Mouse (Mus musculus) gastrocnemius, postnatal 36 days (tissue): Measurements from ENCODE around the gene Dydc2. TPM values are rescaled to one million over a fixed set of nuclear protein-coding genes. Genes with fewer than 3 reads are reported as not detected.

Experiments used
- DNase-seq, 2 experiments: peaks; one replicate each; pipeline ENCODE4 v3.0.0; 2022
- intact Hi-C: fragments of 180-260 bp; cut with DNase I; formaldehyde crosslinking; loops from one replicate; pipeline ENCODE4 v1.15.1; 2025
- total RNA-seq, 2 experiments: library from RNA; stranded (reverse); gene quantifications; 2 replicates each; pipeline ENCODE4 v1.2.3; 2021

Dydc2 gene
- total RNA-seq, 2 experiments from 2014 or later, result not detected

- intact Hi-C loops, result no loop called here
- DNase-seq, result peak; percentile 32 to 37
Measured at GRCm38 (mm10) chr14:41004201-41005141, 64.5 kb downstream of the Dydc2 start.

- intact Hi-C loops, result no loop called here
- no peak for DNase-seq
Measured at GRCm38 (mm10) chr14:41001576-41001975, 67.4 kb downstream of the Dydc2 start.

- intact Hi-C loops, result no loop called here
- DNase-seq, result no peak
Measured at GRCm38 (mm10) chr14:41000801-41001200, 68.2 kb downstream of the Dydc2 start.

- no peak for DNase-seq
- intact Hi-C loops, result no loop called here
Measured at GRCm38 (mm10) chr14:40999904-41000645, 68.9 kb downstream of the Dydc2 start.

Other genes with a start within 250 kb of the Dydc2 start
- under 1 TPM; 0.33 to 0.44 TPM for gene Sh2d4b, start 175.9 kb downstream of the Dydc2 start, total RNA-seq
- gene Tspan14, start 102.4 kb downstream of the Dydc2 start, total RNA-seq, result 10 to 100 TPM; 11.5 to 12.1 TPM
- 10 to 100 TPM; 13.1 to 19.1 TPM for gene Fam213a, start 55.4 kb downstream of the Dydc2 start, total RNA-seq
- gene Dydc1, start 3.7 kb upstream of the Dydc2 start, total RNA-seq, result not detected
- gene Mat1a, start 35.8 kb upstream of the Dydc2 start, total RNA-seq, result under 1 TPM in 1 of 2 experiments, not detected in 1; 0.36 TPM
- not detected for gene Sftpa1, start 62.6 kb upstream of the Dydc2 start, total RNA-seq
- not detected for gene Mbl1, start 82.2 kb upstream of the Dydc2 start, total RNA-seq
- gene Sftpd, start 115.9 kb upstream of the Dydc2 start, total RNA-seq, result not detected
- not detected for gene Gm2832, start 209.6 kb upstream of the Dydc2 start, total RNA-seq